Mouse (Mus musculus) kidney, embryonic 14.5 days (tissue): ENCODE measurements around the gene Ncf2. TPM values are rescaled to one million over a fixed set of nuclear protein-coding genes. Genes with fewer than 3 reads are reported as not detected.

Experiments used
- ATAC-seq: fragments of 200-750 bp; cut with Nextera tagmentation; 2 replicates; pipeline ENCODE4 v1.8.0; 2017; ENCODE audit warnings: moderate number of reproducible peaks, mild to moderate bottlenecking, moderate TSS enrichment, moderate library complexity; ENCODE audit not compliant: low FRiP score, low TSS enrichment
- H3K27ac ChIP-seq: fragments of 300-500 bp; sonication (generic); 2 replicates; pipeline ENCODE4 v1.5.1; 2014; ENCODE audit warnings: low read depth, mild to moderate bottlenecking, low read length, moderate library complexity, mixed read lengths
- H3K27me3 ChIP-seq: fragments of 300-500 bp; sonication (generic); 2 replicates; pipeline ENCODE4 v1.6.1; 2014; ENCODE audit warnings: mild to moderate bottlenecking, low read length; ENCODE audit not compliant: control insufficient read depth, insufficient read depth
- H3K36me3 ChIP-seq: fragments of 300-500 bp; sonication (generic); 2 replicates; pipeline ENCODE4 v1.6.1; 2014; ENCODE audit warnings: low read length, mixed read lengths; ENCODE audit not compliant: control insufficient read depth, insufficient read depth
- H3K4me1 ChIP-seq: fragments of 300-500 bp; sonication (generic); 2 replicates; pipeline ENCODE4 v1.6.1; 2014; ENCODE audit warnings: low read length, mixed read lengths; ENCODE audit not compliant: control insufficient read depth, insufficient read depth
- H3K4me2 ChIP-seq: fragments of 300-500 bp; sonication (generic); replicated peaks from 2 replicates; pipeline ENCODE4 v1.6.1; 2014; ENCODE audit warnings: low read depth, mild to moderate bottlenecking, low read length
- H3K4me3 ChIP-seq: fragments of 300-500 bp; sonication (generic); 2 replicates; pipeline ENCODE4 v1.5.1; 2014; ENCODE audit warnings: mild to moderate bottlenecking, low read length
- H3K9ac ChIP-seq: fragments of 300-500 bp; sonication (generic); 2 replicates; pipeline ENCODE4 v1.6.1; 2014; ENCODE audit warnings: low read depth, mild to moderate bottlenecking, low read length, moderate library complexity
- H3K9me3 ChIP-seq: fragments of 300-500 bp; sonication (generic); 2 replicates; pipeline ENCODE4 v1.6.1; 2016; ENCODE audit warnings: low read length; ENCODE audit not compliant: control insufficient read depth
- WGBS: fragments of 180-500 bp; shearing (Covaris S2); extraction: QIAGEN DNeasy Blood & Tissue Kit; methylation state at CpG from one replicate; pipeline ENCODE4 v1.1.7; 2014; 5-methylcytosine and 5-hydroxymethylcytosine counted together
- polyA plus RNA-seq: library from polyadenylated mRNA; unstranded; fragments of >200 nt; fragmentation: Nextera tagmentation; extraction: Ambion mirVana; gene quantifications from 2 replicates; pipeline ENCODE4 v1.2.1, GENCODE M21; 2014

Ncf2 gene
- polyA plus RNA-seq, 1 experiment from 2014 or later: 7.1 TPM

DNA sequence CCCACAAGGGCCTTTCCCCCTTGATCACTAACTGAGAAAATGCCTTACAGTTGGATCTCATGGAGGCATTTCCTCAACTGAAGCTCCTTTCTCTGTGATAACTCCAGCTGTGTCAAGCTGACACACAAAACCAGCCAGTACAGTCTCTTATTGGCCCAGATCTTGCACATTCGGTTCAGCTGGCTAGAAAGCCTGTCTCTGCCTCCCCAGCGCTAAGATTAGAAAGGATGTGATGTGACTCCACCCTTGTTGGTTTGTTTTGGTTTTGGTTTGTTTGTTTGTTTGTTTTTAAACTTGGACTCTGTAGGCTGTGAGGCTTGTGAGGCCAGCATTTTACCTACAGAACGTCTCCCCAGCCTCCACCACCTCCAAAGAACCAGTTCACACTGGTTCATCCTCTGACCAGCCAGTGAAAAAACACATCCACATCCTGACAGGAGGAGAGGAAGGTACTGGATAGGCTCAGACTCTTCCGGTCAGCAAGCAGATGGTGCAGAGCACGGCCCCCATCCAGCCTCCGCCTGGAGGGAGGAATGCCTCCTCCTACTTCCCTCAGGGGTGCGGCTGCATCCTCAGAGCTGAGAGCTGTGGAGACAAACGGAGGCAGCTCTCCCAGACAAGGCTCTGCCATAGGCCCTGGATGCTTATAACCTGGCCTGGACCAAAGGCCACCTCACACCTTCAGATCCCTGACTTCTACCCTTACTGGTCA, 9.7 kb downstream of the Ncf2 start:
- H3K4me3 ChIP-seq: no peak overlapping the region
- ATAC-seq: peak; percentile 72
- H3K9me3 ChIP-seq: no peaks in the 10 kb centered on the region
- H3K9ac ChIP-seq: no peak overlapping the region
- no peak overlapping the region; the same call in 1 of the 2 replicates for H3K4me2 ChIP-seq
- H3K27ac ChIP-seq: 0 out of 2 replicates have a peak overlapping the region, but pooled peaks have one; percentile 17
- H3K36me3 ChIP-seq: no peaks in the 10 kb centered on the region
- 24% methylated on average over 8 of the region's 8 CpGs for WGBS
- peaks cover 9% of the 10 kb centered on the region; the same call in 1 of the 2 replicates for H3K4me1 ChIP-seq
- no peaks in the 10 kb centered on the region for H3K27me3 ChIP-seq

- WGBS: 77% methylated on average over 13 of the region's 13 CpGs
Observed at GRCm38 (mm10) chr1:152810533-152811439, 10.8 kb downstream of the Ncf2 start.

GRCm38 (mm10) chr1:152815265-152815701, 15.3 kb downstream of the Ncf2 start:
- Histone ChIP-seq H3K9ac (no peak overlapping the region), H3K4me2 (no peak overlapping the region), H3K27ac (no peak overlapping the region), H3K36me3 (no peaks in the 10 kb centered on the region), H3K4me1 (peaks cover 18% of the 10 kb centered on the region), H3K9me3 (no peaks in the 10 kb centered on the region), H3K27me3 (no peaks in the 10 kb centered on the region), H3K4me3 (no peak overlapping the region)
- ATAC-seq: peak; percentile 45; the same call in 1 of the 2 replicates
- 37% methylated on average over 7 of the region's 7 CpGs for WGBS

More at GRCm38 (mm10) chr1:152810533-152811439, 10.8 kb downstream of the Ncf2 start:
- H3K9ac ChIP-seq: no peak overlapping the region
- no peaks in the 10 kb centered on the region for H3K36me3 ChIP-seq
- no peak overlapping the region for H3K4me3 ChIP-seq
- no peak for ATAC-seq
- no peaks in the 10 kb centered on the region for H3K9me3 ChIP-seq
- H3K27me3 ChIP-seq: no peaks in the 10 kb centered on the region
- no peak overlapping the region for H3K4me2 ChIP-seq
- H3K27ac ChIP-seq: no peak overlapping the region
- H3K4me1 ChIP-seq: peaks cover 9% of the 10 kb centered on the region; the same call in 1 of the 2 replicates

GRCm38 (mm10) chr1:152817027-152817769, 17.2 kb downstream of the Ncf2 start:
- ATAC-seq: peak; percentile 33; the same call in 1 of the 2 replicates
- 34% methylated on average over 12 of the region's 12 CpGs for WGBS
- no peaks in the 10 kb centered on the region for H3K27me3 ChIP-seq
- H3K4me3 ChIP-seq: no peak overlapping the region
- no peaks in the 10 kb centered on the region for H3K36me3 ChIP-seq
- H3K4me2 ChIP-seq: no peak overlapping the region
- H3K9me3 ChIP-seq: no peaks in the 10 kb centered on the region
- peak overlapping the region; percentile 51; the same call in 1 of the 2 replicates for H3K27ac ChIP-seq
- H3K4me1 ChIP-seq: peaks cover 18% of the 10 kb centered on the region
- no peak overlapping the region for H3K9ac ChIP-seq

DNA sequence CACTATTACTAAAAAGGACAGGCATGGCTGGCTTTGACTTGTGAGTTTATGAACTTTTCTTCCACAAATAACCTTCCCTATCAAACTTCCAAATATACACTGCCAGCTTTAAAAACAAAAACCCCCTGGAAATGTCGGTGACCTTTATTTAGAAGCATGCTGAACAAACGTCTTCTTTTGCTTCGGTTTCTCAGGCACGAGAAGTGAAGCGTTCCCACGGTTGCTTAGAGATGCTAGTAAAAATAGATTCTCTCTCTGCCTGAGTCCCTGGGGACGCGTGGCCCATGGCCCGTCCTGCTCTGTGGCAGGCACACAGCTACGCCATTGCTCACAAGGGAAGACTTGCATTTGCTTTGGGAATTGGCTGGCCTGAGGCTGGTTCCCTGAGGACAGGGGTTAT, 17.8 kb downstream of the Ncf2 start:
- Histone ChIP-seq H3K36me3 (no peaks in the 10 kb centered on the region), H3K9ac (no peak overlapping the region), H3K4me1 (peaks cover 18% of the 10 kb centered on the region), H3K9me3 (no peaks in the 10 kb centered on the region), H3K27ac (peak overlapping the region; percentile 51; the same call in 1 of the 2 replicates), H3K27me3 (no peaks in the 10 kb centered on the region), H3K4me3 (no peak overlapping the region), H3K4me2 (no peak overlapping the region)
- 15% methylated on average over 10 of the region's 10 CpGs for WGBS
- peak; percentile 65; the same call in 1 of the 2 replicates for ATAC-seq

GRCm38 (mm10) chr1:152819558-152819957, 19.6 kb downstream of the Ncf2 start:
- Histone ChIP-seq H3K4me1 (peaks cover 18% of the 10 kb centered on the region), H3K4me3 (no peak overlapping the region), H3K36me3 (no peaks in the 10 kb centered on the region), H3K9me3 (no peaks in the 10 kb centered on the region), H3K9ac (no peak overlapping the region), H3K27ac (no peak overlapping the region), H3K27me3 (no peaks in the 10 kb centered on the region), H3K4me2 (no peak overlapping the region)
- WGBS: 63% methylated on average over 6 of the region's 6 CpGs
- no peak for ATAC-seq

DNA sequence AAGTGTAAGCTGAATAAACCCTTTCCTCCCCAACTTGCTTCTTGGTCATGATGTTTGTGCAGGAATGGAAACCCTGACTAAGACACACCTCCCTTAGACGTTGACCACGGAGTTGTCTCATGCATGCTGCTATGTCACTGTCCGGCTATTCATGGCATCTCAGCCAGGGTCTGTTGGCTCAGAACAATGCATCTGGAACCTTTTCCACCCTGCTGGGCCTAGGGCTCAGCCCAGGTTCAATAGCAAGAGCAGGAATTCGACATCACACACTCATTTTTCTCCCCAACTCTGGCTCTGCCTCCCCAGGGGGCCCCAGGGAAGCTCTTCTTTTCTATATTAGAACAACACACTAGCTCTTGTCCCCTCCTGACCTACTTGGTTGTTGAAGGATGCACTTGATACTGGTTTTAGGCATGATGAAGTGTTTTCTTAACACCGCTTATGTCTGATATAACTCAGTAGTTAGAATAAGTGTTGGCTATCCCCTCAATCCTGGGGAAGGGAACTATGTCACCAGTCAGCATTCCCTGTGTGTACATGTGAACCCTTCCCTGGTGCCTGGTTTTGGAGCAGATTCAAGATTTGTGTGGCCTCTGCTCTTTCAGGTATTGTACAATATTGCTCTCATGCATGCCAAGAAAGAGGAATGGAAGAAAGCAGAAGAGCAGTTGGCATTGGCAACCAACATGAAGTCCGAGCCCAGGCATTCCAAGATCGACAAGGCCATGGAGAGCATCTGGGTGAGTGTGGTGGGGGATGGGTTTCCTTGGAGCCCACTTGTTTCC, 21.1 kb downstream of the Ncf2 start:
- no peak overlapping the region for H3K27ac ChIP-seq
- peaks cover 18% of the 10 kb centered on the region for H3K4me1 ChIP-seq
- no peak overlapping the region for H3K9ac ChIP-seq
- H3K36me3 ChIP-seq: no peaks in the 10 kb centered on the region
- no peak for ATAC-seq
- no peaks in the 10 kb centered on the region for H3K9me3 ChIP-seq
- 74% methylated on average over 7 of the region's 7 CpGs for WGBS
- H3K4me2 ChIP-seq: no peak overlapping the region
- no peaks in the 10 kb centered on the region for H3K27me3 ChIP-seq
- H3K4me3 ChIP-seq: no peak overlapping the region

- Histone ChIP-seq H3K4me1 (peaks cover 15% of the 10 kb centered on the region), H3K4me3 (no peak overlapping the region), H3K4me2 (no peak overlapping the region), H3K9ac (no peak overlapping the region), H3K36me3 (no peaks in the 10 kb centered on the region), H3K9me3 (no peaks in the 10 kb centered on the region), H3K27ac (no peak overlapping the region), H3K27me3 (no peaks in the 10 kb centered on the region)
- no peak for ATAC-seq
- 91% methylated on average over 4 of the region's 4 CpGs for WGBS
Observed at GRCm38 (mm10) chr1:152821746-152822145, 21.8 kb downstream of the Ncf2 start.
